Mouse (Mus musculus) CH12.LX (cell line): Measurements from ENCODE around the gene Selenoo. TPM values are rescaled to one million over a fixed set of nuclear protein-coding genes. Genes with fewer than 3 reads are reported as not detected.
A peak's percentile ranks its signal among the peaks of the same experiment; 100 is the strongest.

Source experiments
- DNase-seq: peaks from one replicate; pipeline ENCODE4 v3.0.0-alpha.2; 2013; ENCODE audit errors: extremely low read depth
- H3K27ac ChIP-seq: 2 replicates; pipeline ENCODE4 v1.5.1; 2012; ENCODE audit warnings: low read depth, mild to moderate bottlenecking, control low read depth, moderate library complexity; ENCODE audit not compliant: insufficient read depth
- H3K27me3 ChIP-seq: replicated peaks from 2 replicates; pipeline ENCODE3; 2012; ENCODE audit warnings: inconsistent platforms
- H3K36me3 ChIP-seq, 2 experiments: replicated peaks in 1 of 2; 2 replicates each; pipeline versions ENCODE3 to v1.6.1; 2012; ENCODE audit warnings: inconsistent platforms in 1 of 2, low read length in 1 of 2, mild to moderate bottlenecking in 1 of 2, mixed read lengths in 1 of 2, moderate library complexity in 1 of 2; ENCODE audit not compliant: control insufficient read depth in 1 of 2, insufficient read depth in 1 of 2
- H3K4me1 ChIP-seq, 2 experiments: 2 replicates each; pipeline ENCODE4 v1.6.1; 2012; ENCODE audit warnings: inconsistent platforms in 1 of 2, moderate library complexity in 1 of 2; ENCODE audit not compliant: insufficient read depth in 2 of 2, control insufficient read depth in 1 of 2
- H3K4me2 ChIP-seq: 2 replicates; pipeline ENCODE4 v1.6.1; 2012; ENCODE audit warnings: low read depth, mild to moderate bottlenecking, control low read depth; ENCODE audit not compliant: poor library complexity, insufficient read depth, severe bottlenecking
- H3K4me3 ChIP-seq, 3 experiments: fragments of 150-350 bp in 1 of 3; sonication (generic) in 1 of 3; replicated peaks in 1 of 3; 2 replicates each; pipeline versions ENCODE3 to v1.5.1; 2011 to 2012; ENCODE audit warnings: low read depth in 2 of 3, low read length in 2 of 3, mild to moderate bottlenecking in 2 of 3, moderate library complexity in 2 of 3, control low read depth in 1 of 3, improper control_type of control experiment in 1 of 3, inconsistent platforms in 1 of 3, mixed read lengths in 1 of 3; ENCODE audit not compliant: poor library complexity in 1 of 3
- H3K79me2 ChIP-seq: replicated peaks from 2 replicates; pipeline ENCODE4 v1.6.1; 2012; ENCODE audit warnings: mild to moderate bottlenecking, moderate library complexity; ENCODE audit not compliant: control insufficient read depth, poor library complexity, insufficient read depth, severe bottlenecking; ENCODE audit errors: extremely low read depth
- H3K9ac ChIP-seq: 2 replicates; pipeline ENCODE4 v1.6.1; 2012; ENCODE audit warnings: low read depth, mild to moderate bottlenecking, control low read depth, moderate library complexity; ENCODE audit not compliant: insufficient read depth
- H3K9me3 ChIP-seq: replicated peaks from 2 replicates; pipeline ENCODE3; 2012; ENCODE audit warnings: low read length, inconsistent platforms, mixed read lengths
- CHD2 ChIP-seq: IDR thresholded peaks from 2 replicates; pipeline ENCODE4 v1.6.1; 2011; ENCODE audit warnings: low read length, improper control_type of control experiment
- ELF1 ChIP-seq: IDR thresholded peaks from 2 replicates; pipeline ENCODE4 v1.6.1; 2014; ENCODE audit warnings: low read depth, mild to moderate bottlenecking, inconsistent platforms, low read length, improper control_type of control experiment
- JUND ChIP-seq: conservative IDR thresholded peaks from 2 replicates; pipeline ENCODE4 v1.6.1; 2011; ENCODE audit warnings: low read depth, low read length, improper control_type of control experiment
- MAZ ChIP-seq: IDR thresholded peaks from 2 replicates; pipeline ENCODE4 v1.6.1; 2012; ENCODE audit warnings: low read depth, mild to moderate bottlenecking, inconsistent platforms, low read length, improper control_type of control experiment, moderate library complexity
- MEF2A ChIP-seq: IDR thresholded peaks from 2 replicates; pipeline ENCODE4 v1.6.1; 2014; ENCODE audit warnings: low read depth, mild to moderate bottlenecking, inconsistent platforms, low read length, improper control_type of control experiment, borderline replicate concordance
- MXI1 ChIP-seq: IDR thresholded peaks from 2 replicates; pipeline ENCODE4 v1.6.1; 2011; ENCODE audit warnings: mild to moderate bottlenecking, low read depth, low read length, improper control_type of control experiment
- NELFE ChIP-seq: IDR thresholded peaks from 2 replicates; pipeline ENCODE4 v1.6.1; 2011; ENCODE audit warnings: low read depth, low read length, improper control_type of control experiment
- NRF1 ChIP-seq: IDR thresholded peaks from 2 replicates; pipeline ENCODE4 v1.6.1; 2014; ENCODE audit warnings: low read depth, mild to moderate bottlenecking, inconsistent platforms, low read length, improper control_type of control experiment, moderate library complexity
- PAX5 ChIP-seq: IDR thresholded peaks from 2 replicates; pipeline ENCODE4 v1.6.1; 2012; ENCODE audit warnings: low read length, inconsistent platforms, mixed read lengths
- RAD21 ChIP-seq: IDR thresholded peaks from 2 replicates; pipeline ENCODE4 v1.6.1; 2011; ENCODE audit warnings: low read depth, mild to moderate bottlenecking, low read length, improper control_type of control experiment, moderate library complexity
- RCOR1 ChIP-seq: conservative IDR thresholded peaks from 2 replicates; pipeline ENCODE4 v1.6.1; 2012; ENCODE audit warnings: low read depth, mild to moderate bottlenecking, inconsistent platforms, low read length, improper control_type of control experiment
- SIN3A ChIP-seq: IDR thresholded peaks from 2 replicates; pipeline ENCODE4 v1.6.1; 2012; ENCODE audit warnings: low read length, improper control_type of control experiment, inconsistent platforms
- TBP ChIP-seq: conservative IDR thresholded peaks from 2 replicates; pipeline ENCODE4 v1.6.1; 2011; ENCODE audit warnings: low read depth, low read length, improper control_type of control experiment
- UBTF ChIP-seq: IDR thresholded peaks from 2 replicates; pipeline ENCODE4 v1.6.1; 2012; ENCODE audit warnings: low read depth, mild to moderate bottlenecking, inconsistent platforms, low read length, improper control_type of control experiment, moderate library complexity
- USF1 ChIP-seq: IDR thresholded peaks from 2 replicates; pipeline ENCODE4 v1.6.1; 2014; ENCODE audit warnings: low read depth, mild to moderate bottlenecking, inconsistent platforms, low read length, improper control_type of control experiment
- USF2 ChIP-seq: conservative IDR thresholded peaks from 2 replicates; pipeline ENCODE4 v1.6.1; 2011; ENCODE audit warnings: low read depth, low read length, improper control_type of control experiment
- ZC3H11A ChIP-seq: IDR thresholded peaks from 2 replicates; pipeline ENCODE4 v1.6.1; 2012; ENCODE audit warnings: low read depth, mild to moderate bottlenecking, inconsistent platforms, low read length, improper control_type of control experiment
- ZMIZ1 ChIP-seq: IDR thresholded peaks from 2 replicates; pipeline ENCODE4 v1.6.1; 2012; ENCODE audit warnings: low read depth, mild to moderate bottlenecking, inconsistent platforms, low read length, improper control_type of control experiment
- dilution Hi-C: fragments of 300-500 bp; cut with MboI; formaldehyde crosslinking; loops from 2 replicates; pipeline ENCODE4 v1.14.3; 2020; ENCODE audit warnings: low sequenced_read_pairs; ENCODE audit not compliant: extremely low pct_unique_long_range_greater_than_20kb, extremely low pct_ligation_motif_present
- in situ Hi-C: fragments of 300-500 bp; cut with MboI; formaldehyde crosslinking; loops from 3 replicates; pipeline ENCODE4 v1.14.3; 2019; ENCODE audit warnings: low sequenced_read_pairs, low pct_ligation_motif_present, low pct_unique_long_range_greater_than_20kb, mixed read lengths
- polyA plus RNA-seq: library from polyadenylated mRNA; unstranded; fragments of >175 nt; gene quantifications from 2 replicates; pipeline ENCODE4 v1.2.1, GENCODE M21; 2012; ENCODE audit warnings: low read depth; ENCODE audit not compliant: insufficient read length
- total RNA-seq, 2 experiments: library from RNA; depleted of rRNA; stranded (reverse); fragments of 300-350 nt in 1 of 2; fragments of >200 nt in 1 of 2; gene quantifications; 2 replicates each; pipeline ENCODE4 v1.2.3; 2012 to 2014

The Selenoo gene
- total and polyA plus RNA-seq, 3 experiments, result 3.7 to 11.7 (median 8.7) TPM

DNA sequence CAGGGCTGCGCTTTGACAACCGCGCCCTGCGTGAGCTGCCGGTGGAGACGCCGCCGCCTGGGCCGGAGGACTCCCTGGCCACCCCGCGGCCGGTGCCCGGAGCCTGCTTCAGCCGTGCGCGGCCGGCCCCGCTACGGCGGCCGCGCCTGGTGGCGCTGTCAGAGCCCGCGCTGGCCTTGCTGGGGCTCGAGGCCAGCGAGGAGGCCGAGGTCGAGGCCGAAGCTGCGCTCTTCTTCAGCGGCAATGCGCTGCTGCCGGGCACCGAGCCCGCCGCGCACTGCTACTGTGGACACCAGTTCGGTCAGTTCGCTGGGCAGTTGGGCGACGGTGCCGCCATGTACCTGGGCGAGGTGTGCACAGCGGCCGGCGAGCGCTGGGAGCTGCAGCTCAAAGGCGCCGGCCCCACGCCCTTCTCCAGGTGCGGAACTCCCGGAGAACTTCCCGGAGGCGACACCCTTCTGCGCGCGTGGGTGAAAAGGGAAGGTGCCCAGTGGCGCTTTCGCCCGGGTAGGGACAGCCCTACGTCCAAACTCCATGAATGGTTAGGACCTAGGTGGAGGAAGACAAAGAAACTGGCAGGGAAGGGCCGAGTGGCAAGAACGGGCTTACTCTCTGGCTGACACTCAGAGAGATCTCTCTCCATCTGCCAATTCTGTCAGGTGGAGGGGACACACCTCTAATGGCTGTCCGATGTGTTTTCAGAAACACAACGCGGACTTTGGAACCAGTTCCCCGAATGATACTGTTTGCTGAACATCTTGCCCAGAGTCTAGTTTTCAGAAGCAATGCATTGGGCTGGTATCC lies 566 bp downstream of the Selenoo start:
- Histone ChIP-seq H3K79me2 (no peaks in the 10 kb centered on the region), H3K4me2 (peak overlapping the region; percentile 81), H3K36me3 (peaks cover 41 to 55% of the 10 kb centered on the region in 2 experiments), H3K27ac (0 out of 2 replicates have a peak overlapping the region, but pooled peaks have one; percentile 31), H3K9me3 (no peaks in the 10 kb centered on the region), H3K9ac (peak overlapping the region; percentile 82), H3K27me3 (no peaks in the 10 kb centered on the region), H3K4me3 (peak overlapping the region; percentile 68 to 95 (median 95)), H3K4me1 (peaks cover 3 to 19% of the 10 kb centered on the region in 2 experiments; a peak in 3 of 4 replicates)
- dilution Hi-C loops, result no loop called here
- in situ Hi-C loops, result no loop called here
- TF ChIP-seq SIN3A, result peak; percentile 58
- TF ChIP-seq MEF2A, result 0 out of 2 replicates have a peak, but pooled peaks have one; percentile 0
- TF ChIP-seq MXI1, result peak; percentile 52
- no peak for TF ChIP-seq CHD2
- TF ChIP-seq UBTF, result peak; percentile 82; the same call in 1 of the 2 replicates
- DNase-seq, result no peak

DNA sequence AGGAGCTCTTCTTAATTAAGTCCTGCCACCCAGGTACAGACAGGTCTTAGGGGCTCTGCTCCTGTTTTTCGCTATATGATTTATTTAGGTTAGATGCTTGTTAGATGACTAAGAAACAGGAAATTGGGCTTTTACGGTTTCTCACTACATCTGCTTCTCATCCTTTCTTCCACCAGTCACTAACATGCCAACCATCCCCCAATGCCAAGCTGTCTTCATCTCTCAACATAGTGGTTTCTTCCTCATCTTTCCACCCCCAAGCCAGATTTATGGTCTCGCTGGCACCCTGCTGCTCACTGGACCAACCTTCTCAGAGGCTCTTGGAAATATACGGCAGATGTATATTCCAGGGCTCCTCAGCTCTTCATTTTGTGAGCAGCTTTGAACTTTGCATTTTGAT lies 1.8 kb downstream of the Selenoo start:
- no peak for TF ChIP-seq ZC3H11A
- TF ChIP-seq USF2, result no peak
- no peak for TF ChIP-seq NELFE
- no peak for TF ChIP-seq RAD21
- no peak for TF ChIP-seq MAZ
- TF ChIP-seq USF1, result no peak
- TF ChIP-seq ZMIZ1, result no peak
- no peak for TF ChIP-seq TBP
- no peak for TF ChIP-seq JUND
- no peak for TF ChIP-seq MXI1
- no peak for TF ChIP-seq PAX5
- TF ChIP-seq CHD2, result no peak
- no peak for TF ChIP-seq RCOR1
- no peak for TF ChIP-seq ELF1
- no peak for TF ChIP-seq NRF1
- dilution Hi-C loops (no loop called here), in situ Hi-C loops (no loop called here)
- Histone ChIP-seq H3K79me2 (no peaks in the 10 kb centered on the region), H3K4me1 (peaks cover 3 to 19% of the 10 kb centered on the region in 2 experiments; a peak in 3 of 4 replicates), H3K9ac (no peak overlapping the region), H3K36me3 (peaks cover 41 to 55% of the 10 kb centered on the region in 2 experiments), H3K4me3 (no peak overlapping the region), H3K9me3 (no peaks in the 10 kb centered on the region), H3K4me2 (no peak overlapping the region), H3K27me3 (no peaks in the 10 kb centered on the region), H3K27ac (no peak overlapping the region)
- DNase-seq, result no peak
